Mouse (Mus musculus): ENCODE results near the gene Gng3.
A peak's percentile ranks its signal among the peaks of the same experiment; 100 is the strongest.

DNA sequence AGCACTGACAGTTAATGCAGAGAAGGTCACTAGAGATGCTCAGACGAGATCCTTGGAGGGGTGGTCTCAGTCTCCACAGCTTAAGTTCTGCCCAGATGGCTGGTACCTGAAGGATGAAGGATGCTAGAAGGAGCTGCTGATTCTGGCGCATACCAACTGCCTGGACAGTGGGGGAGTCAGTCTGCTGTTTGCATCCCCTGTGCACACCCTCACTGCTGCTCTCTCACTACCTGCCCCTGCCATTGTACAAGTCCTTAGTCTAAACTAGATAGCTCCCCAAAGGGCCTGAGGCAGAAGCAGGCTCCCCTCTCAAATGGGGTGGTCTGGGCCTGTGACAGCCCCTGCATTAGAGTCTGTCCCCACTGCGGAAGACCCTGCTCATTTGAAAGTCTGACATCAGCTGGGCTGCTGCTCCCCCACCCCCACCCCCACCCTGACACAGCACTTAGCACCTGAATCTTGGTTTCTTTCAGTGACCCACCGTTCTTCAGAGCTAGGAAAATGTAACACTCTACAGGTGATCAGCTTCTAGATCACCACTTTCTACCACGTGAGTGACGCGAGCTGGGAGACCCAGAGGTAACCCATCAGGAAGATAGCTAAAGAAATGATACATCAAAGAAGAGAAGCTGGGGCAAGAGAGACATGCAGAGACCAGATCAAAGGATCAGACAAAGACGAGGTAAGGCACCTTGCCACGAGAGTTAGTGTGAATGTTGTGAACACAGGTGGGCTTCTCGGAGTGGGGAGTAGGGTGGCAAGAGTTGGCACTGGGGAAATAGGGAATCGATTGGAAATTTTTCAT, at the start of gene Gng3:
- no peak for TF ChIP-seq CTCF (IDR thresholded peaks at IDR 0.05; ENCODE audit: low read depth, low read length)
- peak; percentile 36 for TF ChIP-seq POLR2A (IDR thresholded peaks at IDR 0.05; ENCODE audit: insufficient read depth, low read length)
- TF ChIP-seq EP300 (IDR thresholded peaks at IDR 0.05; ENCODE audit: insufficient read depth, low read depth, low read length), result peak; percentile 40; the same call in 1 of the 2 replicates

Data from ES-Bruce4 (cell line).